Mouse (Mus musculus) layer of hippocampus, adult 8-10 months (tissue): ENCODE data around the gene Ppdpf. TPM values are rescaled to one million over a fixed set of nuclear protein-coding genes. Genes with fewer than 3 reads are reported as not detected.

Source experiments
- DNase-seq, 2 experiments: peaks; one replicate each; pipeline ENCODE4 v3.0.0; 2022; ENCODE audit warnings: low spot score in 2 of 2
- total RNA-seq, 4 experiments: library from RNA; stranded (reverse); gene quantifications; 2 replicates each; pipeline ENCODE4 v1.2.4; 2022

Ppdpf gene
- total RNA-seq, result 10 to 100 TPM; 70.7 to 91.8 (median 77.8) TPM

- peak; percentile 91 to 94 for DNase-seq
Observed at GRCm38 (mm10) chr2:181187121-181188000, at the start of gene Ppdpf. TSS of gene Ppdpf (plus strand) at chr2:181187247.

DNA sequence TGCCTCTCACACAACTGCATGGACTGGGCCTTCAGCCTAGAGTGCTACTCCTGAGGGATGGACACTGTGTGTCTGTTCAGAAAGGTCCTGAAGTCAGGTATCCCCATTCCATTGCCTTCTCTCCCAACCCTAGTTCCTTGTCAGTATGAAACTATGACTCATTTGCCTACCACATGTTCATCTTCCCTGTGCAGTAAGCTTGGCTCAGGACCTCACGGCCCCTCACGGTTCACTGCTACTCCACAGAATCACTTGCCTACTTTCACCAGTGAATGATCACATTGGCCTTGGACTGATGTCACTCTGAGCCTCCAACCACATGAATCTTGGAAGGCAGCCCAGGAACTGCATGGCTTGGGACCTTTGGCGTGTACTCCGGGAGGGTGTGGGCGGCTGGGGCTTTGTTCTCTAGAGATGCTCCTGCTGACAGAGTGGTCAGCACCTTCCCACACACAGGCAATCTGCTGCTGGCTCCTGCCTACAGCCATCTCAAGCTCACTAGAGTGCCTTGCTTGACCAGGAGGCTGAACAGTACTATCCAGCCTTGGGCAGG is 47.3 kb upstream of the Ppdpf start:
- no peak for DNase-seq

DNA sequence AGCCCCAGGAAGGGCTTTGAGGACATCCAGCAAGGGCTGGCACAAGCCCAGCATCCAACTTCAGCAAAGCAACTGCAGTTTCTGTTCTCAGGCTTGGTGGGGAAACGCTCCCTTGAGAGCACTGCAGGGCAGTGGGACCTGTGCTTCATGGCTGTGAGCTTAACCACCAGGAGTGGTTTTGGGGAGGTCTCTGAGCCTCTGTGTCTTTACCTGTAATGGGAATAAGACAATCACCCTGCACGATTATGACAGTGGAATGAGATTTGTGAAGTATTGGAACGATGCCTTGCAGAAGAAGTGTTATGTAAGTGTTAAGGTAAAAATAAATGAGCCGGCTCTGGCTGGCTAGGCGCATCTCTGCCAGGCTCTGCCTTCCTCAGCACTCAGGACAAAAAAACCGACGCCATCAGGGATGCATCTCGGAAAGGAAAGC is 44.3 kb upstream of the Ppdpf start:
- no peak for DNase-seq

DNA sequence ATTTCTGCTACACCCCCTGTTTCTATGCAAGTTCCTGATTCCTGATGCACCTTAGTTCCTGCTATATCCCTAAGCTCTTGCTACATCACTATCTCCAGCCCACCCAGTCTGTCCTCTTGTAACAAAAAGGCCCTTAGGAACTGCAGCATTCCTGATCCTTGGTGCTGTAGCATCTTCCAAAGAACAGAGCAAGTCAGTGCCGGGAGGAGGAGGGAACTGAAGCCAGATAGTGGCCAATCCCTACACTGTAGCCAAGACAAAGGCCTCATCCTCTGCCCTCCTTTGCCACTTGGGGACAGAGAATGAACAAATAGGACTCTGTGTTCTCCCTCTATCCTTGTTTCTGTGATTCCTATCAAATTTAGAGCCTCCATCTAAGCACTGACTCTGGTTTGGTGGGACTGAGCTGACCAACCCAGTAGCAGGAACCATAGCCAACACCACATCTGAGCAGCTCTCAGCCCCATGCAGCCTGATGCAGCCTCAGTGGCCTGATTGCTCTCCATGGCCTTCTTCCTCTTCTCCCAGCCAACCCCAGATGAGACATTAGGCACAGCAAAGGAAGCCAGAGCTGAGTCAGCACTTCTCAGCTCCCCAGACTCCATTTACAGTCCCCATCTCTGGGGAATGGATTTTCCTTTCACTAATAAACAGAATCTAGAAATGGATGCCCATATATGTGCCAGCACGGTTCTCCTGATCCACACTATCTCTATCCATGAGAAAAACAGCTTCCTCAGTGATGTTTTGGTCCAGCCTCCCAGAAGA is 43.4 kb upstream of the Ppdpf start:
- no peak for DNase-seq

- peak in 1 of 2 experiments; percentile 11 for DNase-seq
Observed at GRCm38 (mm10) chr2:181144675-181145074, 42.4 kb upstream of the Ppdpf start.

GRCm38 (mm10) chr2:181146976-181147545 is 40.0 kb upstream of the Ppdpf start:
- DNase-seq, result peak in 1 of 2 experiments; percentile 7

DNA sequence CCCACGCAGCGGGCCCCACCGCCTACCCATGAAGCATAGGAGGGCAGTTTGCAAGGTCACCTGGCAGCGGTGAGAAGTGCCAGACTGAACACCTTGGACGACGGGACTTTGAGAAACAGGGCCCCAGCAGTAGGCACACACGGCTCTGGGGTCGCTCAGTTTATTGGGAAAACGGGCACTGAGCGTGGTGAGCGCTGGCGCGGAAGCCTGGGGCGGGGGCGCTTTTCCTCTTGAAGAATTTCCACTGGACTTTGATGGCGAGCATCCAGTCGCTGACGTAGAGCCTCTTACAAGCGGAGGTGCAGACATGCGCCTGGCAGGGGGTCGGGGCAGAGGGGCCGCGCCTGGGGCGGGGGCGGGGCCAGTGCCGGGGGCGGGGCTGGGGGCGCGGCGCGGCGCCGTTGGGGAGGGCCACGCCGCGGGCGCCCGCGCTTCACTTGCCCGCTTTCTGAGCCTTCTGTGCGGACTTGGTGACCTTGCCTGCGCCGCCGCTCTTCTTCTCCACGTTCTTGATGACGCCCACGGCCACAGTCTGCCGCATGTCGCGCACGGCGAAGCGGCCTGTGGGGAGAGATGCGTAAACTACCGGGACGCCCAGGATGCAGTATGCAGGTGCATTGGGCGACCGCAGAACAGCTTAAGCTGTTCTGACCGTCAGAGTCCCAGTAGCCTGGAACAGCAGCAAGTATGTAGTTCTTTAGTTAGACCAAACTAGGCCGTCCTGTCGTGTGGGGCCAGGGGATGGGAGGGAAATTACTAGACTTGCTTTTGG is 39.3 kb upstream of the Ppdpf start:
- peak in 1 of 2 experiments; percentile 45 for DNase-seq

DNA sequence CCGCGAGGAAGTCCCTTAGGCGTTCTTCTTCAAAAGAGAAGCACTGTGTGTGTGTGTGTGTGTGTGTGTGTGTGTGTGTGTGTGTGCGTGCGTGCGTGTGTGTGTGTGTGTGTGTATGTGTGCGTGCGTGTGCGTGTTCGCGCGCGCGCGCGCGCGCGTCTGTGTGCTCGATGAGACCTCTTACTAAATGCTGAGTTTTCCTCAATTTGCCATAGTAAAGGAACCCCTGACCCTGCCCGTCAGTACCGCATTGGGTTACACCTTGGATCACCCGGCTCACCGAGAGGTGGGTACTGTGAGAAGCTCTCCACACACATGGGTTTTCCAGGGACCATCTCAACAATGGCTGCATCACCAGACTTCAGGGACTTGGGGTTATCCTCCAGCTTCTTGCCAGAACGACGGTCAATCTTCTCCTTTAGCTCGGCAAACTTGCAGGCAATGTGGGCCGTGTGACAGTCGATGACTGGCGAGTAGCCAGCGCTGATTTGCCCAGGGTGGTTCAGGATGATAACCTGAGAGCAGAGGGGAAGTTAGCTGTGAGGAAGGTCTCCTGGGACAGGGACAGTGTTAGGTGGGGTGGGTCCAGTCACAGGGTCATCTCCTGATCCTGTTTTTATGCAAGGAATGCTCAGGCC is 38.6 kb upstream of the Ppdpf start:
- peak in 1 of 2 experiments; percentile 26 for DNase-seq

- peak in 1 of 2 experiments; percentile 58 for DNase-seq
Observed at GRCm38 (mm10) chr2:181150281-181150680, 36.8 kb upstream of the Ppdpf start.

DNA sequence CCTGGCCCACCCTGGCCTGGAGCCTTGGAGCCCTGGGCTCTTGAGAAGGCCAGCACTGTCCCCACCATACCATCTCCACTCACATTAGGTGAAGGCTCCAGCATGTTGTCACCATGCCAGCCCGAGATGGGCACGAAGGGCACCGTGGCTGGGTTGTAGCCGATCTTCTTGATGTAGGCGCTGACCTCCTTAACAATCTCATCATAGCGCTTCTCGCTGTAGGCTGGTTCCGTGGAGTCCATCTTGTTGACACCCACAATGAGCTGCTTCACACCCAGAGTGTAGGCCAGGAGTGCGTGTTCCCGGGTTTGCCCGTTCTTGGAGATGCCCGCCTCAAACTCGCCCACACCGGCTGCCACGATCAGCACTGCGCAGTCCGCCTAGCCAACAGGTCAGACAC is 34.3 kb upstream of the Ppdpf start:
- DNase-seq, result peak in 1 of 2 experiments; percentile 32

GRCm38 (mm10) chr2:181153131-181153530 is 33.9 kb upstream of the Ppdpf start:
- peak in 1 of 2 experiments; percentile 11 for DNase-seq

GRCm38 (mm10) chr2:181153837-181154236 is 33.2 kb upstream of the Ppdpf start:
- peak in 1 of 2 experiments; percentile 12 for DNase-seq

- no peak for DNase-seq
Observed at GRCm38 (mm10) chr2:181154361-181154760, 32.7 kb upstream of the Ppdpf start.

DNA sequence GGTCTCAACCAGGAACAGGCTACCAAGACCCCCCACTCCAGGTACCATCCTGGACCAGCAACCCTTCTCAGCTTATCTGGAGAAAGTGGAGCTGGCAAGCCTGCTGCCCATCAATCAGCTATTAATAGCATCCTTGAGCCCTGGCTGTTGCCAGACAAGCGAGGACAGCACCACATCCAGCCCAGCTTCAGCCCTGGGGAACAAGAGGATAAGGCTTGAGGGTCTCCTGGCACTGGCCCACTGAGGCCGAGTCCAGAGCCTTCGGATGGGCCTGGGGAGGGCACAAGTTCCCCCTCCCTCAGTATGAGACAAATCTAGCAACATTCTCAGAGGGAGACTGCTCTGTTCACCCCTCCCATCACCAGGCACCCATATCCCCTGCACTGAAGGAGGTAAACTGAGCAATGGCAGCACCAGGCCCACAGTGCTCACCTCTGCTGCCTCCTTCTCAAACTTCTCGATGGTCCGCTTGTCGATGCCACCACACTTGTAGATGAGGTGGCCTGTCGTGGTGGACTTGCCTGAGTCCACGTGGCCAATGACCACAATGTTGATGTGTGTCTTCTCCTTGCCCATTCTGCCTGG is 32.1 kb upstream of the Ppdpf start:
- no peak for DNase-seq

- no peak for DNase-seq
Observed at GRCm38 (mm10) chr2:181155801-181156200, 31.2 kb upstream of the Ppdpf start.

GRCm38 (mm10) chr2:181156248-181157121 is 30.6 kb upstream of the Ppdpf start, which contains the start of gene Eef1a2:
TSS of gene Eef1a2 (minus strand) at chr2:181157014.
- DNase-seq, result peak; percentile 84

- no peak for DNase-seq
Observed at GRCm38 (mm10) chr2:181157180-181157579, 29.9 kb upstream of the Ppdpf start.

DNA sequence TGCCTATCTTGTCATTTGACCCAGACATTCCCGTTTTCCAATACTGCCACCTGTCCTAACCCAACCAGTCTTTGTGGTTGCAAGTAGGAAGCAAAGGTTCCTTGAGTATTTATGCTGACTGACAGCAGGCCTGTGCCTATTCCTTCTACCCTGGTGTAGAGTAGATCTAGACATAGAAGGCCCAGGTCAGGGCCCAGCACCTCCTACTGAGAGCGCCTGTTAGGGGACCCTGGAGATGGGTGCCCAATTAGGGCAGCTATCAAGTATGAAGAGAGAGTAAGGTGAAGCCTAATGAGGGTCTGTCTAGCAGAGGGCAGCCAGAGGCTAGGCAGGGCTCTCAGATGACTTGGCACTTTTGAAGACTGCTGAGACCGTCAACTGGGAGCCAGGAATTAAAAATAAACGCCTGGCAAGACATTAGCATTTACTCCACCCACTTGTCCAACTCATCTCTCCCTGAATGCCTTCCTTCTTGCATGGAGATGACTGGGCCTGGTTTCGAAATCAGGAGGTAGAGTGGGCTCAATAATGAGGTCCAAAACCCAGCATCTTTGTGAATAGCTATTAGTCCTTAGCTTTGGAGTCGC is 29.2 kb upstream of the Ppdpf start:
- peak in 1 of 2 experiments; percentile 14 for DNase-seq
